Mouse (Mus musculus) gastrocnemius, adult 2 months (tissue): ENCODE data around the gene Usp36. TPM values are rescaled to one million over a fixed set of nuclear protein-coding genes. Genes with fewer than 3 reads are reported as not detected.
"Not testable (repeated sequence)": the region's sequence is repeated elsewhere in the genome, so short reads cannot be mapped to it uniquely, and the experiment has no call there.

Experiments
- DNase-seq: peaks from one replicate; pipeline ENCODE4 v3.0.0; 2022
- H3K27ac ChIP-seq: fragments of 200-600 bp; 2 replicates; pipeline ENCODE4 v1.8.1; 2022; ENCODE audit warnings: mild to moderate bottlenecking
- H3K4me3 ChIP-seq: fragments of 200-600 bp; 2 replicates; pipeline ENCODE4 v1.8.1; 2022; ENCODE audit warnings: mild to moderate bottlenecking, moderate library complexity
- CTCF ChIP-seq: fragments of 200-600 bp; IDR thresholded peaks from 2 replicates; pipeline ENCODE4 v1.8.1; 2022; ENCODE audit warnings: antibody characterized with exemption, mild to moderate bottlenecking, moderate library complexity
- intact Hi-C: fragments of 180-260 bp; cut with DNase I; formaldehyde crosslinking; loops from one replicate; pipeline ENCODE4 v1.15.1; 2025
- total RNA-seq, 2 experiments: library from RNA; stranded (reverse); gene quantifications; 2 replicates each; pipeline ENCODE4 v1.2.3; 2021

Usp36 gene
- total RNA-seq, 2 experiments from 2014 or later: 15.7 to 17.4 TPM

DNA sequence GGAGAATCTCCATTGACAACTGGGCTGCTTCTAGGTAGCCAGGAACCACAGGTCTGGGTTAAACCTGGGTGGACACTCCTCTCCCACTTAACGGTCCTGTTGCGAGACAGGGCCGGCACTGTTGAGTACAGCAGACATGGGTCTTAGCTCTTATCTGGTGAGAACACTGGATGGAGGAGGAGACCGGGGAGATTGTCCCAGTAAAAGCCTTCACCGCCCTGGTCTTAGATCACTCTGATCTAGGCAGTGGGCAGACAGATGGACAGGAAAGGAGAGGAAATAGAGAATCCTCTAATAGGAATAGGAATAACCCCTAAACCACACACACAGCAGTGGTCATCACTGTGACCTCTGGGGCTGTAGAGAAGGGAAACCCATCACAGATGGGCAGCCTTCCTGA is 33.9 kb upstream of the Usp36 start:
- no peak overlapping the region for H3K4me3 ChIP-seq
- no peak for DNase-seq
- TF ChIP-seq CTCF: no peak
- peak overlapping the region; percentile 67 for H3K27ac ChIP-seq
- intact Hi-C loops: no loop called here

DNA sequence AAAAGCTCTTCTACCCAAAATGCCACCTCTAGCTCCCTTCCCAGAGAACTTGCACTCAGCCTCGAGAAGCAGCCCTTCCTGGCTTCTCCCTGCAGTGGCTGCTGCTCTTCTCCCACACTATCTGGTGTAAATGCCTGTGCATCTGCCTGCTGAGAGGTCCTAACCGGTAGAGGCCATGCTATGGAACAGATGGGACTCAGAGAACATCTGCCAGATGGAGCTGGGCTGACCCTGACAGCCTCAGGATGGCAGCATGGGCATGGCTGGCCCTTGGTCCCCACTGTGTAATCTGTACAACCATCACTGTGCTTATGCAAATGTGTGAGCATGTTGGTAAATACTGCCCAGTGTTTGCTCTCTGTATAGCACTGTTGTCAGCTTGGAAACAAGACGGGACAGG is 32.6 kb upstream of the Usp36 start:
- peak; percentile 19 for DNase-seq
- Histone ChIP-seq H3K27ac (peak overlapping the region; percentile 67), H3K4me3 (no peak overlapping the region)
- intact Hi-C loops: no loop called here
- no peak for TF ChIP-seq CTCF

DNA sequence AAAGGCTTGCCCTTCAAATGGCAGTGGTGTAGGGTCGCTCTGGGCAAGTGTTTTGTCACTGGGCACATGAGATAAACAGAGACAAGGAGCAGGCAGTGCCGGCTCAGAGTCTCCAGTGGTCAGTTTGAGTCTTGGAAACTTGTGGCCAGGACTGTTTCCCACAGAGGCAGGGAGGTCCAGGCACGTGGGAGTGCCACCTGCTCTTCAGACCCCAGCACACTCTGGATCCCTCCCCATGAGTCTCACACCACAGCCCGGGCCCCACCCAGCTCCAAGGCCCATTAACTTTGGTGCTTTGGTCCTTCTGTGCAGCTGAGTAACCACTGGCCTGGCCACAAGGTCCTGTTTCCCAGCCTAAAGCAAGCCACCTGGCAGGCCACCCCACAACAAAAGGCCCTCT is 31.9 kb upstream of the Usp36 start:
- DNase-seq: peak; percentile 50
- Histone ChIP-seq H3K27ac (peak overlapping the region; percentile 67), H3K4me3 (no peak overlapping the region)
- intact Hi-C loops: no loop called here
- TF ChIP-seq CTCF: no peak

DNA sequence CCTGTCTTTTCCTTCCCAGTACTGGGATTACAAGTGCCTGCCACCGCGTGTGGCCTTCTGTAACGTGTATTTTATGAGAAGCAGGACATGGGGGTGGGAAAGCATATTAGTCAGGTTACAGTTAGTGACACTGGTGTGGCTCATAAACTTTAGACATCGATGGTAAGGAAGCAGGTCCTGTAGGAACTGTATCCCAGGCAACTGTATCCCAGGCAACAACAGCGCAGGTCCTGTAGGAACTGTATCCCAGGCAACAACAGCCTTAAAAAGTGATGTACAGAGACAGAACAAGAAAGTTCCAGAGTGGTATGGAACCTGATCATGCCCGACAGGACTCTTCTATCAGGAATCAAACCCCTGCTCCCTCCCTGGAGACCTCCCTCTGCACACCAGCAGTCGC is 31.5 kb upstream of the Usp36 start:
- intact Hi-C loops: no loop called here
- no peak overlapping the region for H3K4me3 ChIP-seq
- peak; percentile 15 for DNase-seq
- TF ChIP-seq CTCF: no peak
- peak overlapping the region; percentile 67 for H3K27ac ChIP-seq

DNA sequence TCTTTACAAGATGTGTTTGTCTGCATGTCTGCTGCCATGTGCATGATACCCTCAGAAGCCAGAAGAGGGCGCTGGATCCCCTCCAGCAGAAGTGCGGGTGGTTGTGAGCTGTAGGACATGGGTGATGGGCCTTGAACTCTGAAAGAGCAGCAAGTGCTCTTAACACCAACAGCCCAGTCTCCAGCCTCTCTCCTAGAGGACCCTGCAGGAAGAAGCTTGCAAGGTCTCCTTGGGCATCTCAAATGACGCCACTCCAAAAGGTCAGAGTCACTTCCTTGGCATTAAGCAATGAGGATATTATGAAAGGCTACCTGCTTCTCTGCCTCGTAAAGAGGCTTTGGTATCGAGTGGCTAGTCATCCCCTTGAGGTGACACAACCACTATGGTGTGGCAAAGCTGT is 28.6 kb upstream of the Usp36 start:
- Histone ChIP-seq H3K4me3 (no peak overlapping the region), H3K27ac (peak overlapping the region; percentile 3; the same call in 1 of the 2 replicates)
- TF ChIP-seq CTCF: peak; percentile 80
- intact Hi-C loops: loop anchor here (5.0 kb wide), 1 partner anchor 34 kb away; no protein-coding TSS in a partner anchor
- DNase-seq: peak; percentile 71

DNA sequence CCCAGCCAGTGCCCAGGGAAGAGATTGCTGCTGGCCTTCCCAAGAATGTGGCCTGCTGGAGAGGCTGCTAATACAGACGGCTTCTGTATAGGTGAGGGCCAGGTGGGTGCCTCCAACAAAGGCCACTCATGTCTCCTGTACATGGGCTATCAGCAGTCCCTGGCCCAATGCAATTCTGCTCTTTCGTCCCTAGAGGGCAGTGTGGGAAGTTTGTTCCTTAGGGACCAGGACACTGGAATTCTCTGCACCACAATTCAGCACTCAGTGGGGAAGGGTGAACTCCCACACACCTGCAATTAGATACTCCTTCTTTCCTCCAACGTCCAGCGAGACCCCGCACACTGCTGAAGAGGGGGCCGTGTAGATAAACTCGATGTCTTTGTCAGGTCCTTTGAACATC is 27.1 kb upstream of the Usp36 start:
- intact Hi-C loops: loop anchor here (1.0 to 5.0 kb wide), 2 partner anchors 35 to 62 kb away; no protein-coding TSS in a partner anchor
- DNase-seq: peak; percentile 55
- TF ChIP-seq CTCF: peak; percentile 94; the same call in 1 of the 2 replicates
- H3K4me3 ChIP-seq: no peak overlapping the region
- no peak overlapping the region for H3K27ac ChIP-seq

DNA sequence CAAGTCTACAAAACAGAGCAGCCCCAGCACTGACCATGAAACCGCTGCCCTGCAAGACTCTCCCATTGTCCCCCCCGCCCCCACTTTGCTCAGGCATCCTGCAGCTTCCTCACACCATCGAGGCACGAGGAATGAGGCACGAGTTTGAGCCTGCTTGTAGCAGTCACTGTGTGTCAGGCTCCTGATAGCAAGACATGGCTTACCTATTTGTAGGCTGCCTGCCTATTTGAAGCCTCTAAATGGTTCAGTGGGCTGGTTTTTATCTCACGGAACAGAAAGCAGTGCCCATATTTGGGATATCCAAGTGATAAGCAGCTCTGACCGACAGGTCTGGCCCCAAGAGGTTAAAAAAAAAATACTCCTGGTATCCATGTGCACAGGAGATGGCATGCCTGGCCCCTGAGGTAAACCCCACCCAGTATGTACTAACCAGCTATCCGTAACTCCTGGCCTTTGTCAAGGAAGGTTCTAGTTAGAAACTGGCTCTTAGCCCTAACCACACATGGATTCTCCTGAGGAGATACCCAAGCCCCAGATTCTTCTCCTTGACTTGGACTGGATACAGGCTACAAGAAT is 26.3 kb upstream of the Usp36 start:
- H3K4me3 ChIP-seq: no peak overlapping the region
- TF ChIP-seq CTCF: no peak
- no peak overlapping the region for H3K27ac ChIP-seq
- peak; percentile 5 for DNase-seq
- intact Hi-C loops: loop anchor here (5.0 kb wide), 1 partner anchor 36 kb away; no protein-coding TSS in a partner anchor

DNA sequence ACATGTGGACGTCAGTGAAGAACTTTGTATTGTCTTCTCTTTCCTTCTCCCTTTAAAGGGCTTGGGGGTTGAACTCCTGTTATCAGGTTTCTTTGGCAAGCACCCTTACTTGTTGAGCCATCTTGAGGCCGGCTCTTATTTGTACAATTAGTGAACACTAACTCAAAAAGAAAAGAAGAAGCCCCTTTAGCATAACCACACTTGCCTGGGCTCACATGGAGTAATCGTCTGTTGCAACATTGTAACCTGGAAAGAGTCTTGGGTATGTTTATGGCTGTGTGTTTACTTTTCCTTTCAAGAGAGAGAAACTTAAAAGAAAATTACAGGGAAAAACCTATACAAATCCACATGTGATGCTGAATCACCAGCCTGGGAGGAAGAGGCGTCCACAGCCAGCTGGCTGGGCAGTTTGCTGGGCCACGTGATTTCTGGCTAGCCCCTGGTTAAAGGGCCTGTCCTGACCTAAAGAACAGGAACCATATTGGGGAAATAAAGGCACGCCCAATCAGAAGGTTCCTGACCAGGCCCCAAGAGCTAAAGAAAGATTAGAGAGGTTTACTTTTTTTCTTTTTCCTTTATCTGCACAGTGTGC is 22.2 kb upstream of the Usp36 start:
- no peak for DNase-seq
- H3K4me3 ChIP-seq: no peak overlapping the region
- no peak for TF ChIP-seq CTCF
- H3K27ac ChIP-seq: no peak overlapping the region
- intact Hi-C loops: no loop called here

DNA sequence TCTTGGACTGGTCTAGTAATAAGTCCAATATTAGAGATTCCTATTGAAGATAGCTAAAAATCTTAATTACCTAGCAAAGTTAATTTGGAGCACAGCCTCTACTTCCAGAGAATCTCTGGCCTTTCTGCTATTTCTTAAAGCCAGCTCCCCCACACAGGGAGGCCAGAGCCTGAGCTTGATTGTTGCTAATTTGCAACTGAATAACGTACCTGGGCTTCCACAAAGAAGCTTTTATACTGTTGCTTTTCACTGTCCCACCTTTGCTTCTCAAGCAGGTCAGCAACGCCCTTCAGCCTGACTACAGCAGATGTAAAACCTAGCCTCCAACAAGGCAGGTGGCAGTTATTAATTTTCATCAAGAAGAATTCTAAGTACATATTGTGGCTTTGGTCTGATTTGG is 17.9 kb upstream of the Usp36 start:
- peak; percentile 3 for DNase-seq
- H3K27ac ChIP-seq, H3K4me3 ChIP-seq, intact Hi-C loops: not testable (repeated sequence)

DNA sequence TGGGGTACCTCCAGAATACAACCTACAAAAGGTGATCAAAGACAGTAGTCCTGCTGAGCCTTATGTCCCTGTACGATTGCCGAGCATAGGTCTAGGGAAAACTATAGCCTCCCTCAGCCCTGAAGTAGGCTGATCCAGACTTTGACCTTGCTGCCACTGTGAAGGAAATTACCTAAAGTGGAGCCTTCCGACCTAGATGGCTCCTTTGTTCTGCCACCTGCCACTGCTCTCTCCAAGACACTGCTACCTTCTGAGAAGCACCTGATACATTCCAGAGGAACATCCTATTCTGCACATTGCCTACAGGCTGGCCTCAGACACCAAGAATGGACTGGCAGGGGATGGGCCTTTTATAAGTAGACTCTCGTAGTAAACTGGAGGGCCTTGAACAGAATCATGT is 13.9 kb upstream of the Usp36 start:
- H3K27ac ChIP-seq, H3K4me3 ChIP-seq, intact Hi-C loops, DNase-seq: not testable (repeated sequence)

DNA sequence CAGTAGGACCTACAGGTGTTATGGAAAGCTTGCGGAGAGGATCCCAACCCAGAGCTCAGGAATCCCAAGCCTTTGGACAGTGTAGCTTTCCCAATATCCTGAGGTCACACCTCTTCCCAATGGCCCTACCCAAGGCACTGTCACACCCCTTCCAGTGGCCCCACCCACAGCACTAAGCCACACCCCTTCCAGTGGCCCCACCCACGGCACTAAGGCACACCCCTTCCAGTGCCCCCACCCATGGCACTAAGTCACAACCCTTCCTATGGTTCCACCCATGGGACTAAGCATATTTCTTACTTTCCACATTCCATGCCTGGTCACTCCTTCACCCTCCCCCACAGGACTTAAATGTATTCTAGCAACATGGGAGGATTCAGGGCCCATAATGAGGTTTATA is 8.8 kb upstream of the Usp36 start:
- TF ChIP-seq CTCF: no peak
- intact Hi-C loops: no loop called here
- H3K4me3 ChIP-seq: no peak overlapping the region
- H3K27ac ChIP-seq: no peak overlapping the region
- DNase-seq: peak; percentile 28

DNA sequence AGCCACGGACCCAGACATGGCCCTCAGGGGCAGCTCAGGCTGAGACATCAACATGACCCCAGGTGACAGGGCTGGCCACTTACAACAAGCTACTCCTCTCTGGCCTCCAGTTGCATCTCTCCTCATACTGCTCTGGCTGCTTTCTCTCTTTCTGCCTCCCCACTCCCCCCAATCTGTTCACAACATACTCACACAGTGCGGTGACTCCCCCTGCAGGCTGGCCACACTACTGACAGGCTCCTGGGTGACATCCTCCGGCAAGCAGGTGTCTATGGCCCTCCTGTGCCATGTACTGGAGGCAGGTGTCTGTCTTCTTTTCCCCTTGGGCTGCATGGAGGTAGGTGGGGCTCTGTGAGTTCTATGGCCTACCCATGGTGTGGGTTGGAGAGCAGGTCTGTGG is 7.9 kb upstream of the Usp36 start:
- intact Hi-C loops: no loop called here
- Histone ChIP-seq H3K27ac (no peak overlapping the region), H3K4me3 (no peak overlapping the region)
- peak; percentile 11 for DNase-seq
- no peak for TF ChIP-seq CTCF

DNA sequence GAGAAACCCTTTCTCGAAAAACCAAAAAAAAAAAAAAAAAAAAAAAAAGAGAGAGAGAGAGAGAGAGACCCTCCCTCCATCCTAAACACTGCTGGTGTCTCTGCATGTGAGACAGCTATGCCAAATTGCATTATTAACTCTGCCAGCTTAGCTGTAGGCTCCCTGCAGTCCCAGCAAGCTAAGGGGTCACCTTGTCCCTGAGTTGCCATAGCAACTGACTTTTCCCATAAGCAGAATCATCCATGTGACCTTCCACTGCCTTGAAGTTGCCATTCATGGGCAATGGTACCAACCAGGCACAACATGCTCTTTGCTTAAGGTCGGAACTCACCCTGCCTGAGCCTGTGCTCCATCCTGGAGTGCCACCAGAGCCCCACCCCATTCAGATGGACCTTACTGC is 5.0 kb upstream of the Usp36 start:
- intact Hi-C loops: no loop called here
- DNase-seq: no peak
- no peak for TF ChIP-seq CTCF
- Histone ChIP-seq H3K4me3 (no peak overlapping the region), H3K27ac (no peak overlapping the region)

DNA sequence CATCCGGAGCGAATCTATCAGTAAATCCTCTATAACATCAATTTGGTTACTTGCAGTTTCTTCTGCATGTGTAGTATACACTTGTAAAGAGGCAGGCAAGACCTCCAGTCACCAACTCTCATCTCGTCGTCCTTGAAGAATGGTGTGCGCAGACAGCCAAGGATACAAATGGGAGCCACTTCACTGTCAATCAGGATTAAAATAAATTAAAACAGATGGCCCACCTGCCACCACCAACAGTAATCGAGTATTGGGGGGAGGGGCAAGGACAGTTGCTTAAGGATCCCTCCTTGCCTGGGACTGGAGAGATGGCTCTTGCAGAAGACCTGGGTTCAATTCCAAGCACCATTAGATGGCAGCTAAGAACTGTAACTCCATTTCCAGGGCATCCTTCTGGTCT is 2.6 kb upstream of the Usp36 start:
- intact Hi-C loops: no loop called here
- Histone ChIP-seq H3K27ac (no peak overlapping the region), H3K4me3 (no peak overlapping the region)
- peak; percentile 12 for DNase-seq
- TF ChIP-seq CTCF: no peak
